10 mouse cellular contexts compared by ENCODE assay signal in the genomic region with DNA sequence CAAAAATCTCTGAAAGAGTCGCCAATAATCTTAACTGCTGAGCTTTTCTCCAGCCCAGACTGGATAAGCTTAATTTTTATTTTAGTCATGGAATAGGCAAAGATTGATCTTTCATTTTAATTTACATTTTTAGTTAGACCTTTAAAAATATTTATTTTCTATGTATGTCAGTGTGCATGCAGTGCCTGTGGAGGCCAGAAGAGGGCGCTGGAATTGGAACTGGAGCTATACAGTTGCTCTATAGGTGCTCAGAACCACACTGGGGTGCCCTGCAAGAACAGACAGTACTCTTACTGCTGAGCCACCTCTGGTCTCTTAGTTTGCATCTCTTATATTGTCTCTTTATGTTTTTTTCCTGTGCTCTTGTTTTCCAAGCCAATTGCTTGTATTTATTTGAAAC. TPM values are rescaled to one million over a fixed set of nuclear protein-coding genes. Genes with fewer than 3 reads are reported as not detected.
DNase-seq lines count a peak whose midpoint lies in the region; ATAC-seq and TF ChIP-seq lines count a peak whose summit lies in the region.
"Had no signal": no experiment of that assay in that cellular context is flagged by ENCODE, and none has a peak within 500 bp of the region (broad histone marks: within the 10 kb centered on the region; RNA-seq: fewer than 3 reads in every experiment).

No protein-coding gene starts in this region.

- no peak overlapping the region for H3K4me2 ChIP-seq in hindbrain, embryonic 16.5 days (ENCODE audit: low read length)
- no peak overlapping the region for H3K4me2 ChIP-seq in stomach, postnatal 0 days (replicated peaks; ENCODE audit: low read depth)
- H3K4me2 ChIP-seq in forebrain, embryonic 16.5 days (ENCODE audit: low read length), result no peak overlapping the region
- H3K4me2 ChIP-seq: limb, embryonic 15.5 days had no signal

- no peak overlapping the region for H3K27ac ChIP-seq in hindbrain, embryonic 10.5 days
- no peak overlapping the region for H3K27ac ChIP-seq in hindbrain, embryonic 16.5 days (ENCODE audit: low read depth, low read length)
- H3K27ac ChIP-seq in stomach, postnatal 0 days (replicated peaks), result no peak overlapping the region
- no peak overlapping the region for H3K27ac ChIP-seq in forebrain, embryonic 16.5 days (ENCODE audit: low read length)
- H3K27ac ChIP-seq: limb, embryonic 15.5 days had no signal

- no peaks in the 10 kb centered on the region for H3K9me3 ChIP-seq in hindbrain, embryonic 10.5 days
- no peaks in the 10 kb centered on the region for H3K9me3 ChIP-seq in hindbrain, embryonic 16.5 days (ENCODE audit: control insufficient read depth, low read length)
- H3K9me3 ChIP-seq in stomach, postnatal 0 days (ENCODE audit: control insufficient read depth, low read length), result no peaks in the 10 kb centered on the region
- no peaks in the 10 kb centered on the region for H3K9me3 ChIP-seq in forebrain, embryonic 16.5 days (ENCODE audit: control insufficient read depth, low read length)
- H3K9me3 ChIP-seq: limb, embryonic 15.5 days had no signal

- DNase-seq in hindbrain, embryonic 10.5 days (ENCODE audit: low spot score), result peak; percentile 40
- DNase-seq in urinary bladder, postnatal 14 days (ENCODE audit: low spot score), result peak; percentile 43
- DNase-seq in urinary bladder, postnatal 10 days (ENCODE audit: low spot score), result no peak
- DNase-seq in stomach, postnatal 0 days (ENCODE audit: low spot score), result peak; percentile 48
- no peak for DNase-seq in ovary, postnatal 10 days (ENCODE audit: low spot score)

- 27% methylated on average over 2 of the region's 2 CpGs for WGBS in hindbrain, embryonic 10.5 days
- WGBS in hindbrain, embryonic 16.5 days, result 30% methylated on average over 2 of the region's 2 CpGs
- 24% methylated on average over 2 of the region's 2 CpGs for WGBS in stomach, postnatal 0 days
- WGBS in forebrain, embryonic 16.5 days, result 25% methylated on average over 2 of the region's 2 CpGs

- H3K36me3 ChIP-seq in hindbrain, embryonic 10.5 days, result peaks cover 87% of the 10 kb centered on the region
- H3K36me3 ChIP-seq in hindbrain, embryonic 16.5 days (ENCODE audit: control insufficient read depth, insufficient read depth, low read length), result peaks cover 37% of the 10 kb centered on the region
- H3K36me3 ChIP-seq in stomach, postnatal 0 days (ENCODE audit: control insufficient read depth, insufficient read depth, low read length), result peaks cover 23% of the 10 kb centered on the region; the same call in 1 of the 2 replicates
- H3K36me3 ChIP-seq in forebrain, embryonic 16.5 days (ENCODE audit: control insufficient read depth, insufficient read depth), result peaks cover 18% of the 10 kb centered on the region

- H3K4me3 ChIP-seq in hindbrain, embryonic 10.5 days, result no peak overlapping the region
- H3K4me3 ChIP-seq in hindbrain, embryonic 16.5 days (ENCODE audit: low read length), result no peak overlapping the region
- H3K4me3 ChIP-seq in stomach, postnatal 0 days (ENCODE audit: low read depth, low read length), result no peak overlapping the region
- H3K4me3 ChIP-seq in forebrain, embryonic 16.5 days (replicated peaks; ENCODE audit: low read length), result no peak overlapping the region
- H3K4me3 ChIP-seq: limb, embryonic 15.5 days had no signal

- H3K27me3 ChIP-seq in hindbrain, embryonic 10.5 days (ENCODE audit: insufficient read depth, poor library complexity, severe bottlenecking), result no peaks in the 10 kb centered on the region
- H3K27me3 ChIP-seq in hindbrain, embryonic 16.5 days (replicated peaks; ENCODE audit: control insufficient read depth, insufficient read depth, low read length), result no peaks in the 10 kb centered on the region
- H3K27me3 ChIP-seq in stomach, postnatal 0 days (ENCODE audit: control insufficient read depth, insufficient read depth, low read length), result no peaks in the 10 kb centered on the region
- H3K27me3 ChIP-seq in forebrain, embryonic 16.5 days (replicated peaks; ENCODE audit: control insufficient read depth, insufficient read depth, low read length), result no peaks in the 10 kb centered on the region
- H3K27me3 ChIP-seq: limb, embryonic 15.5 days had no signal

- no peak for TF ChIP-seq EP300 in stomach, postnatal 0 days (optimal IDR thresholded peaks at IDR 0.05)

- no peak overlapping the region for H3K9ac ChIP-seq in hindbrain, embryonic 16.5 days (ENCODE audit: low read depth, low read length)
- no peak overlapping the region for H3K9ac ChIP-seq in stomach, postnatal 0 days (ENCODE audit: low read length)
- H3K9ac ChIP-seq in forebrain, embryonic 16.5 days (replicated peaks; ENCODE audit: low read depth, low read length), result no peak overlapping the region
- H3K9ac ChIP-seq: limb, embryonic 15.5 days had no signal

- peak; percentile 81 for TF ChIP-seq CTCF in stomach, postnatal 0 days (IDR thresholded peaks at IDR 0.05; ENCODE audit: low read depth)

- H3K4me1 ChIP-seq in hindbrain, embryonic 10.5 days (replicated peaks), result no peaks in the 10 kb centered on the region
- no peaks in the 10 kb centered on the region for H3K4me1 ChIP-seq in hindbrain, embryonic 16.5 days (ENCODE audit: control insufficient read depth, insufficient read depth, low read depth, low read length)
- H3K4me1 ChIP-seq in stomach, postnatal 0 days (replicated peaks; ENCODE audit: control insufficient read depth, insufficient read depth), result no peaks in the 10 kb centered on the region
- H3K4me1 ChIP-seq in forebrain, embryonic 16.5 days (replicated peaks; ENCODE audit: control insufficient read depth, insufficient read depth, low read length), result no peaks in the 10 kb centered on the region
- H3K4me1 ChIP-seq: limb, embryonic 15.5 days had no signal

- ATAC-seq in hindbrain, embryonic 16.5 days, result no peak
- ATAC-seq in granulocyte monocyte progenitor cell, adult 5-6 weeks (replicated peaks; ENCODE audit: poor library complexity, severe bottlenecking), result peak; percentile 61; the same call in 1 of the 2 replicates
- ATAC-seq in stomach, postnatal 0 days (ENCODE audit: low FRiP score, low TSS enrichment), result no peak
- no peak for ATAC-seq in forebrain, embryonic 16.5 days

RNA-seq across cellular contexts. Expression of gene Calhm2, which starts 15.3 kb away (rescaled TPM):
- polyA plus RNA-seq in hindbrain, embryonic 10.5 days (2016; fragmentation: Nextera tagmentation; extraction: Ambion mirVana), result 1.8 and 1.9 TPM in 2 replicates
- 1.8 and 1.9 TPM in 2 replicates for polyA plus RNA-seq in hindbrain, embryonic 16.5 days (2015; fragmentation: Nextera tagmentation; extraction: Ambion mirVana)
- 6.6 and 18.6 TPM in 2 replicates for total RNA-seq in granulocyte monocyte progenitor cell, adult 5-6 weeks (2014; fragmentation: Nextera tagmentation)
- 6.0 and 10.2 TPM in 2 replicates for total RNA-seq in granulocyte monocyte progenitor cell, adult 5-6 weeks (2017)
- polyA plus RNA-seq in stomach, postnatal 0 days (2015; fragmentation: Nextera tagmentation; extraction: Ambion mirVana), result 3.9 and 4.3 TPM in 2 replicates
- 0.84 and 1.4 TPM in 2 replicates for polyA plus RNA-seq in forebrain, embryonic 16.5 days (2015; fragmentation: Nextera tagmentation; extraction: Ambion mirVana)

RNA-seq across cellular contexts. Expression of gene Calhm1, which starts 21.3 kb away (rescaled TPM):
- not detected in 2 replicates for polyA plus RNA-seq in hindbrain, embryonic 10.5 days (2016; fragmentation: Nextera tagmentation; extraction: Ambion mirVana)
- polyA plus RNA-seq in hindbrain, embryonic 16.5 days (2015; fragmentation: Nextera tagmentation; extraction: Ambion mirVana), result not detected in 2 replicates
- not detected in 2 replicates for total RNA-seq in granulocyte monocyte progenitor cell, adult 5-6 weeks (2014; fragmentation: Nextera tagmentation)
- not detected in 2 replicates for total RNA-seq in granulocyte monocyte progenitor cell, adult 5-6 weeks (2017)
- not detected in 2 replicates for polyA plus RNA-seq in stomach, postnatal 0 days (2015; fragmentation: Nextera tagmentation; extraction: Ambion mirVana)
- polyA plus RNA-seq in forebrain, embryonic 16.5 days (2015; fragmentation: Nextera tagmentation; extraction: Ambion mirVana), result not detected in 2 replicates
- polyA plus RNA-seq: limb, embryonic 15.5 days; stomach, embryonic 14.5 days had no signal

RNA-seq across cellular contexts. Expression of gene Pdcd11, which starts 32.2 kb away (rescaled TPM):
- polyA plus RNA-seq in hindbrain, embryonic 10.5 days (2016; fragmentation: Nextera tagmentation; extraction: Ambion mirVana), result 8.7 and 13.5 TPM in 2 replicates
- 4.4 and 5.0 TPM in 2 replicates for polyA plus RNA-seq in hindbrain, embryonic 16.5 days (2015; fragmentation: Nextera tagmentation; extraction: Ambion mirVana)
- 21.6 and 24.7 TPM in 2 replicates for total RNA-seq in granulocyte monocyte progenitor cell, adult 5-6 weeks (2014; fragmentation: Nextera tagmentation)
- total RNA-seq in granulocyte monocyte progenitor cell, adult 5-6 weeks (2017), result 23.8 and 29.3 TPM in 2 replicates
- 4.2 TPM in 2 replicates for polyA plus RNA-seq in stomach, postnatal 0 days (2015; fragmentation: Nextera tagmentation; extraction: Ambion mirVana)
- 7.5 and 8.1 TPM in 2 replicates for polyA plus RNA-seq in forebrain, embryonic 16.5 days (2015; fragmentation: Nextera tagmentation; extraction: Ambion mirVana)

RNA-seq across cellular contexts. Expression of gene Usmg5, which starts 32.4 kb away (rescaled TPM):
- polyA plus RNA-seq in hindbrain, embryonic 10.5 days (2016; fragmentation: Nextera tagmentation; extraction: Ambion mirVana), result 1,105 and 1,298 TPM in 2 replicates
- 1,339 and 1,421 TPM in 2 replicates for polyA plus RNA-seq in hindbrain, embryonic 16.5 days (2015; fragmentation: Nextera tagmentation; extraction: Ambion mirVana)
- 747 and 798 TPM in 2 replicates for total RNA-seq in granulocyte monocyte progenitor cell, adult 5-6 weeks (2014; fragmentation: Nextera tagmentation)
- total RNA-seq in granulocyte monocyte progenitor cell, adult 5-6 weeks (2017), result 493 and 868 TPM in 2 replicates
- 1,643 and 1,847 TPM in 2 replicates for polyA plus RNA-seq in stomach, postnatal 0 days (2015; fragmentation: Nextera tagmentation; extraction: Ambion mirVana)
- polyA plus RNA-seq in forebrain, embryonic 16.5 days (2015; fragmentation: Nextera tagmentation; extraction: Ambion mirVana), result 1,159 and 1,247 TPM in 2 replicates

RNA-seq across cellular contexts. Expression of gene Calhm3, which starts 34.8 kb away (rescaled TPM):
- polyA plus RNA-seq in hindbrain, embryonic 10.5 days (2016; fragmentation: Nextera tagmentation; extraction: Ambion mirVana), result not detected in 2 replicates
- polyA plus RNA-seq in hindbrain, embryonic 16.5 days (2015; fragmentation: Nextera tagmentation; extraction: Ambion mirVana), result 0.15 TPM in 1 of 2 replicates, not detected in the other
- not detected in 2 replicates for total RNA-seq in granulocyte monocyte progenitor cell, adult 5-6 weeks (2014; fragmentation: Nextera tagmentation)
- not detected in 2 replicates for total RNA-seq in granulocyte monocyte progenitor cell, adult 5-6 weeks (2017)
- polyA plus RNA-seq in stomach, postnatal 0 days (2015; fragmentation: Nextera tagmentation; extraction: Ambion mirVana), result not detected in 2 replicates
- polyA plus RNA-seq in forebrain, embryonic 16.5 days (2015; fragmentation: Nextera tagmentation; extraction: Ambion mirVana), result not detected in 2 replicates
- polyA plus RNA-seq: limb, embryonic 15.5 days; stomach, embryonic 14.5 days had no signal

Comparison
In these comparisons a context has a peak if more than half of its experiments do, and no peak if none do; other contexts are left out.
1. DNase-seq: peak in hindbrain, embryonic 10.5 days (single experiment), urinary bladder, postnatal 14 days (single experiment) and stomach, postnatal 0 days (single experiment); none in urinary bladder, postnatal 10 days (single experiment) and ovary, postnatal 10 days (single experiment).